Mouse (Mus musculus) common myeloid progenitor, adult 5-6 weeks (primary cell): ENCODE measurements around the gene Il6st. TPM values are rescaled to one million over a fixed set of nuclear protein-coding genes. Genes with fewer than 3 reads are reported as not detected.
"Not testable (repeated sequence)": the region's sequence is repeated elsewhere in the genome, so short reads cannot be mapped to it uniquely, and the experiment has no call there.

Experiments
- ATAC-seq: replicated peaks from 2 replicates; pipeline ENCODE4 v1.8.0; 2016; ENCODE audit warnings: low read depth, mild to moderate bottlenecking, moderate TSS enrichment, inconsistent platforms; ENCODE audit not compliant: poor library complexity, severe bottlenecking
- total RNA-seq: library from RNA; stranded (forward); fragments of 200-1000, 187-1606 nt; gene quantifications from 2 replicates; pipeline ENCODE4 v1.2.3, GENCODE M21; 2017

Gene Il6st
- 28.8 and 35.2 TPM in 2 replicates for total RNA-seq

- ATAC-seq = peak; percentile 96
Measured at GRCm38 (mm10) chr13:112463868-112464625, at the start of gene Il6st. Il6st (plus strand) TSS chr13:112464070.

- no peak for ATAC-seq
Measured at GRCm38 (mm10) chr13:112415896-112416295, 48.0 kb upstream of the Il6st start.

- no peak for ATAC-seq
Measured at GRCm38 (mm10) chr13:112416410-112417162, 47.3 kb upstream of the Il6st start.

GRCm38 (mm10) chr13:112417163-112417523 lies 46.7 kb upstream of the Il6st start:
- ATAC-seq = no peak

- no peak for ATAC-seq
Measured at GRCm38 (mm10) chr13:112417861-112418423, 45.9 kb upstream of the Il6st start.

GRCm38 (mm10) chr13:112418595-112418994 lies 45.3 kb upstream of the Il6st start:
- ATAC-seq = no peak

- ATAC-seq = no peak
Measured at GRCm38 (mm10) chr13:112424212-112424611, 39.7 kb upstream of the Il6st start.

GRCm38 (mm10) chr13:112424635-112425034 lies 39.2 kb upstream of the Il6st start:
- no peak for ATAC-seq

- ATAC-seq = no peak
Measured at GRCm38 (mm10) chr13:112425181-112425654, 38.7 kb upstream of the Il6st start.

GRCm38 (mm10) chr13:112426265-112427135 lies 37.4 kb upstream of the Il6st start:
- peak; percentile 48 for ATAC-seq

- not testable (repeated sequence) for ATAC-seq
Measured at GRCm38 (mm10) chr13:112427136-112427470, 36.8 kb upstream of the Il6st start.

- ATAC-seq = peak; percentile 85
Measured at GRCm38 (mm10) chr13:112427521-112427920, 36.3 kb upstream of the Il6st start.

- peak; percentile 84 for ATAC-seq
Measured at GRCm38 (mm10) chr13:112433271-112433670, 30.6 kb upstream of the Il6st start.

- ATAC-seq = no peak
Measured at GRCm38 (mm10) chr13:112435241-112436075, 28.4 kb upstream of the Il6st start.

GRCm38 (mm10) chr13:112436288-112436687 lies 27.6 kb upstream of the Il6st start:
- ATAC-seq = no peak

- no peak for ATAC-seq
Measured at GRCm38 (mm10) chr13:112438001-112438868, 25.6 kb upstream of the Il6st start.

GRCm38 (mm10) chr13:112439105-112439818 lies 24.6 kb upstream of the Il6st start:
- ATAC-seq = peak; percentile 74

- peak; percentile 87 for ATAC-seq
Measured at GRCm38 (mm10) chr13:112439917-112440361, 23.9 kb upstream of the Il6st start.
